Mouse (Mus musculus) large intestine, adult 2 months (tissue): Measurements from ENCODE around the gene 9330182L06Rik. TPM values are rescaled to one million over a fixed set of nuclear protein-coding genes. Genes with fewer than 3 reads are reported as not detected.

ENCODE experiments used
- DNase-seq: peaks from one replicate; pipeline ENCODE4 v3.0.0-alpha.2; 2012; ENCODE audit warnings: low read depth, low spot score
- WGBS: fragments of 180-500 bp; shearing (Covaris S2); methylation state at CpG from one replicate; pipeline ENCODE4 v1.1.7; 2018; 5-methylcytosine and 5-hydroxymethylcytosine counted together
- polyA plus RNA-seq: library from polyadenylated mRNA; depleted of rRNA; stranded (reverse); fragments of >200 nt; gene quantifications from 2 replicates; pipeline ENCODE4 v1.2.3, GENCODE M21; 2012; rRNA removed

9330182L06Rik gene
- polyA plus RNA-seq, 1 experiment = 0.31 TPM

GRCm38 (mm10) chr5:9497235-9497634 is 231.3 kb downstream of the 9330182L06Rik start:
- no peak for DNase-seq
- 73% methylated on average over 4 of the region's 4 CpGs for WGBS

GRCm38 (mm10) chr5:9511027-9511426 is 245.1 kb downstream of the 9330182L06Rik start:
- no peak for DNase-seq
- 77% methylated on average over 1 of the region's 1 CpGs for WGBS

GRCm38 (mm10) chr5:9525507-9525906 is 259.6 kb downstream of the 9330182L06Rik start:
- WGBS = 82% methylated on average over 4 of the region's 4 CpGs
- DNase-seq = no peak

Other genes with a start within 250 kb of the 9330182L06Rik start
- gene Tmem243, start 165.4 kb upstream of the 9330182L06Rik start, polyA plus RNA-seq = 43.9 and 67.2 TPM in 2 replicates
- gene Dmtf1, start 104.3 kb upstream of the 9330182L06Rik start, polyA plus RNA-seq = 5.5 and 9.9 TPM in 2 replicates